Comparison of ENCODE assay signal across 9 mouse cellular contexts in the genomic region with DNA sequence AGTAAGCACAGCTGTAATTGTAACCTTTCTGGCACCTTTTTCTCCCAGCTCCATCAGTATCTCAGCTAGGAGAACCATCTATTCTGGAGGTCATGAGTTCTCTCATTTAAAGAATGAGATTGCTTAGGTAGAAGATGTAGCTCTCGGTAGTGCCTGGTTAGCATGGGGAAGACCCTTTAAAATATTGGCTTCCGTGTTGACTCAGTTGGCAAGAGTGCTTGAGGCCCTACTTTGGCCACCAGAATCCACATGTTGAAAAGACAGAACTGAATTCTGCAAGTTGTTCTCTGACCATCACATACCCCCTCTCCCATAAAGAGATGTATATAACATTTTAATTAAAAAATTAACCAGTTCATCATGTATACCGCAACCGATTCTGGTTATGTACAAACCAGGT.
DNase-seq lines count a peak whose midpoint lies in the region; ATAC-seq and TF ChIP-seq lines count a peak whose summit lies in the region.
"Had no signal": no experiment of that assay in that cellular context is flagged by ENCODE, and none has a peak within 500 bp of the region (broad histone marks: within the 10 kb centered on the region; RNA-seq: fewer than 3 reads in every experiment).

No protein-coding gene starts in this region.

- intact Hi-C loops in left cerebral cortex, postnatal 14 days (cut with DNase I): loop anchor here (5.0 kb wide), 1 partner anchor 50 kb away; no protein-coding TSS in a partner anchor

- H3K27ac ChIP-seq in hindbrain, embryonic 13.5 days: no peak overlapping the region
- H3K27ac ChIP-seq in hindbrain, embryonic 10.5 days: no peak overlapping the region
- H3K27ac ChIP-seq in liver, embryonic 13.5 days: no peak overlapping the region

- H3K36me3 ChIP-seq in hindbrain, embryonic 13.5 days: no peaks in the 10 kb centered on the region
- no peaks in the 10 kb centered on the region for H3K36me3 ChIP-seq in hindbrain, embryonic 10.5 days
- no peaks in the 10 kb centered on the region for H3K36me3 ChIP-seq in E14TG2a.4 (ENCODE audit: insufficient read depth, low read length)
- H3K36me3 ChIP-seq in liver, embryonic 13.5 days: no peaks in the 10 kb centered on the region

- WGBS in hindbrain, embryonic 13.5 days: 92% methylated on average over 4 of the region's 4 CpGs
- WGBS in hindbrain, embryonic 10.5 days: 91% methylated on average over 4 of the region's 4 CpGs
- 80% methylated on average over 4 of the region's 4 CpGs for WGBS in liver, embryonic 13.5 days (ENCODE audit: insufficient replicate concordance)

- H3K9ac ChIP-seq in hindbrain, embryonic 13.5 days: no peak overlapping the region
- no peak overlapping the region for H3K9ac ChIP-seq in liver, embryonic 13.5 days

- H3K27me3 ChIP-seq in hindbrain, embryonic 13.5 days: no peaks in the 10 kb centered on the region
- H3K27me3 ChIP-seq in hindbrain, embryonic 10.5 days (ENCODE audit: insufficient read depth, poor library complexity, severe bottlenecking): peaks cover 21% of the 10 kb centered on the region
- no peaks in the 10 kb centered on the region for H3K27me3 ChIP-seq in E14TG2a.4 (ENCODE audit: insufficient read depth, low read length)
- peaks cover 7% of the 10 kb centered on the region; the same call in 1 of the 2 replicates for H3K27me3 ChIP-seq in liver, embryonic 13.5 days

- no peak for ATAC-seq in hindbrain, embryonic 13.5 days (ENCODE audit: low FRiP score)
- ATAC-seq in liver, embryonic 13.5 days (ENCODE audit: low read depth): no peak
- ATAC-seq: forebrain, postnatal 0 days had no signal

- no peak for DNase-seq in hindbrain, embryonic 10.5 days (ENCODE audit: low spot score)
- peak; percentile 22 for DNase-seq in A20 (ENCODE audit: low read depth, low spot score)
- DNase-seq in liver, embryonic 13.5 days: no peak
- DNase-seq in left cerebral cortex, adult 9 months (ENCODE audit: low spot score in 2 of 2): no peak
- DNase-seq in left cerebral cortex, postnatal 14 days (ENCODE audit: low spot score in 2 of 2): no peak
- DNase-seq: forebrain, postnatal 0 days; thymus, adult 2 months had no signal

- peak overlapping the region; percentile 98 for H3K4me2 ChIP-seq in hindbrain, embryonic 13.5 days
- peak overlapping the region; percentile 97; the same call in 1 of the 2 replicates for H3K4me2 ChIP-seq in liver, embryonic 13.5 days

- H3K9me3 ChIP-seq in hindbrain, embryonic 13.5 days: no peaks in the 10 kb centered on the region
- no peaks in the 10 kb centered on the region for H3K9me3 ChIP-seq in hindbrain, embryonic 10.5 days
- H3K9me3 ChIP-seq in E14TG2a.4 (ENCODE audit: low read length): no peaks in the 10 kb centered on the region
- no peaks in the 10 kb centered on the region for H3K9me3 ChIP-seq in liver, embryonic 13.5 days (replicated peaks)

- no peak overlapping the region for H3K4me3 ChIP-seq in hindbrain, embryonic 13.5 days
- no peak overlapping the region for H3K4me3 ChIP-seq in hindbrain, embryonic 10.5 days
- peak overlapping the region; percentile 90 for H3K4me3 ChIP-seq in E14TG2a.4 (replicated peaks; ENCODE audit: low read length)
- H3K4me3 ChIP-seq in liver, embryonic 13.5 days (replicated peaks): 0 out of 2 replicates have a peak overlapping the region, but pooled peaks have one; percentile 7

- no peak for TF ChIP-seq CTCF in E14TG2a.4 (conservative IDR thresholded peaks at IDR 0.05; ENCODE audit: low read length)

- peaks cover 18% of the 10 kb centered on the region; the same call in 1 of the 2 replicates for H3K4me1 ChIP-seq in hindbrain, embryonic 13.5 days (replicated peaks)
- H3K4me1 ChIP-seq in hindbrain, embryonic 10.5 days (replicated peaks): peaks cover 34% of the 10 kb centered on the region
- H3K4me1 ChIP-seq in E14TG2a.4 (replicated peaks; ENCODE audit: low read depth, low read length): peaks cover 73% of the 10 kb centered on the region
- H3K4me1 ChIP-seq in liver, embryonic 13.5 days (replicated peaks): peaks cover 22% of the 10 kb centered on the region

Comparison
In these comparisons a context has a peak if more than half of its experiments do, and no peak if none do; other contexts are left out.
1. H3K4me3 ChIP-seq: peak in E14TG2a.4 (single experiment) and liver, embryonic 13.5 days (single experiment); none in hindbrain, embryonic 13.5 days (single experiment) and hindbrain, embryonic 10.5 days (single experiment).